Comparison of ENCODE assay signal across 25 mouse cellular contexts in genomic region chr8:77623677-77624209, GRCm38 (mm10). TPM values are rescaled to one million over a fixed set of nuclear protein-coding genes. Genes with fewer than 3 reads are reported as not detected.
A peak's percentile ranks its signal among the peaks of the same experiment; 100 is the strongest.
DNase-seq lines count a peak whose midpoint lies in the region; ATAC-seq and TF ChIP-seq lines count a peak whose summit lies in the region.
"Had no signal": no experiment of that assay in that cellular context is flagged by ENCODE, and none has a peak within 500 bp of the region (broad histone marks: within the 10 kb centered on the region; RNA-seq: fewer than 3 reads in every experiment).

No protein-coding gene starts in this region.

- no peaks in the 10 kb centered on the region for H3K4me1 ChIP-seq in hindbrain, embryonic 11.5 days (replicated peaks; ENCODE audit: control insufficient read depth, insufficient read depth, low read length)
- H3K4me1 ChIP-seq in hindbrain, embryonic 13.5 days (replicated peaks) = no peaks in the 10 kb centered on the region
- no peaks in the 10 kb centered on the region for H3K4me1 ChIP-seq in testis, adult 2 months (ENCODE audit: control insufficient read depth, insufficient read depth, low read length)
- H3K4me1 ChIP-seq: limb, embryonic 13.5 days; liver, embryonic 12.5 days had no signal

- H3K4me2 ChIP-seq in hindbrain, embryonic 11.5 days (replicated peaks; ENCODE audit: low read depth, low read length) = no peak overlapping the region
- no peak overlapping the region for H3K4me2 ChIP-seq in hindbrain, embryonic 13.5 days
- H3K4me2 ChIP-seq: limb, embryonic 13.5 days; liver, embryonic 12.5 days had no signal

- no peak overlapping the region for H3K9ac ChIP-seq in hindbrain, embryonic 11.5 days (ENCODE audit: low read depth, low read length)
- no peak overlapping the region for H3K9ac ChIP-seq in hindbrain, embryonic 13.5 days
- H3K9ac ChIP-seq: limb, embryonic 13.5 days; liver, embryonic 12.5 days had no signal

- no peak overlapping the region for H3K4me3 ChIP-seq in hindbrain, embryonic 11.5 days (ENCODE audit: low read depth, low read length)
- no peak overlapping the region for H3K4me3 ChIP-seq in hindbrain, embryonic 13.5 days
- peak overlapping the region; percentile 83 for H3K4me3 ChIP-seq in testis, adult 2 months (ENCODE audit: control insufficient read depth, low read depth, low read length)
- H3K4me3 ChIP-seq: embryonic facial prominence, embryonic 10.5 days; forebrain, embryonic 10.5 days; heart, adult 2 months; limb, embryonic 13.5 days; liver, embryonic 12.5 days had no signal

- no peak for TF ChIP-seq CTCF in testis, adult 2 months (IDR thresholded peaks at IDR 0.05; ENCODE audit: control insufficient read depth, insufficient read depth, insufficient replicate concordance, low read depth, low read length)
- no peak for TF ChIP-seq CTCF in brain, embryonic 14.5 days (IDR thresholded peaks at IDR 0.05; ENCODE audit: borderline replicate concordance, extremely low read depth, insufficient read depth, insufficient read length)

- 76% methylated on average over 7 of the region's 7 CpGs for WGBS in hindbrain, embryonic 11.5 days
- 57% methylated on average over 7 of the region's 7 CpGs for WGBS in hindbrain, embryonic 13.5 days

- no peaks in the 10 kb centered on the region for H3K9me3 ChIP-seq in hindbrain, embryonic 11.5 days (ENCODE audit: control insufficient read depth, low read length)
- H3K9me3 ChIP-seq in hindbrain, embryonic 13.5 days = no peaks in the 10 kb centered on the region
- H3K9me3 ChIP-seq: embryonic facial prominence, embryonic 10.5 days; forebrain, embryonic 10.5 days; limb, embryonic 13.5 days; liver, embryonic 12.5 days had no signal

- no peaks in the 10 kb centered on the region for H3K27me3 ChIP-seq in hindbrain, embryonic 11.5 days (ENCODE audit: control insufficient read depth, insufficient read depth, low read length)
- H3K27me3 ChIP-seq in hindbrain, embryonic 13.5 days = no peaks in the 10 kb centered on the region
- H3K27me3 ChIP-seq in testis, adult 2 months (ENCODE audit: control insufficient read depth, insufficient read depth, low read length) = no peaks in the 10 kb centered on the region
- H3K27me3 ChIP-seq: limb, embryonic 13.5 days had no signal

- TF ChIP-seq POLR2A in testis, adult 2 months (IDR thresholded peaks at IDR 0.05; ENCODE audit: control insufficient read depth, low read depth, low read length) = no peak
- TF ChIP-seq POLR2A in brain, embryonic 14.5 days (IDR thresholded peaks at IDR 0.05; ENCODE audit: borderline replicate concordance, extremely low read depth, insufficient read depth, insufficient read length, poor library complexity, severe bottlenecking) = no peak

- DNase-seq in hindbrain, embryonic 11.5 days (ENCODE audit: low spot score) = no peak
- no peak for DNase-seq in testis, postnatal 14 days (ENCODE audit: low spot score)
- peak; percentile 17 for DNase-seq in brain, embryonic 14.5 days (ENCODE audit: low read depth)
- no peak for DNase-seq in gastrocnemius, postnatal 10 days
- DNase-seq in cerebellum, postnatal 25 days = no peak
- DNase-seq: cerebellum, adult 2 months; cerebellum, postnatal 36 days; gastrocnemius, postnatal 14 days; heart, adult 2 months; heart, postnatal 36 days; kidney, adult 11 months; kidney, postnatal 4 days; lung, adult 18-20 months; lung, postnatal 10 days; thymus, postnatal 4 days had no signal

- no peaks in the 10 kb centered on the region for H3K36me3 ChIP-seq in hindbrain, embryonic 11.5 days (ENCODE audit: control insufficient read depth, insufficient read depth, low read length)
- no peaks in the 10 kb centered on the region for H3K36me3 ChIP-seq in hindbrain, embryonic 13.5 days
- H3K36me3 ChIP-seq in testis, adult 2 months (ENCODE audit: control insufficient read depth, insufficient read depth, low read length) = no peaks in the 10 kb centered on the region
- H3K36me3 ChIP-seq: embryonic facial prominence, embryonic 10.5 days; forebrain, embryonic 10.5 days; limb, embryonic 13.5 days; liver, embryonic 12.5 days had no signal

- peak; percentile 78 for ATAC-seq in hindbrain, embryonic 11.5 days (ENCODE audit: low FRiP score)
- no peak for ATAC-seq in hindbrain, embryonic 13.5 days (ENCODE audit: low FRiP score)
- peak; percentile 44; the same call in 1 of the 2 replicates for ATAC-seq in megakaryocyte-erythroid progenitor cell, adult 5-6 weeks (replicated peaks; ENCODE audit: low FRiP score, low TSS enrichment, poor library complexity, severe bottlenecking)
- ATAC-seq: forebrain, embryonic 16.5 days; hindbrain, postnatal 0 days; liver, embryonic 12.5 days; midbrain, embryonic 16.5 days had no signal

- H3K27ac ChIP-seq in hindbrain, embryonic 11.5 days (ENCODE audit: low read depth, low read length) = no peak overlapping the region
- H3K27ac ChIP-seq in hindbrain, embryonic 13.5 days = no peak overlapping the region
- peak overlapping the region; percentile 75 for H3K27ac ChIP-seq in testis, adult 2 months (ENCODE audit: control insufficient read depth, insufficient read depth, low read depth, low read length)
- H3K27ac ChIP-seq: embryonic facial prominence, embryonic 10.5 days; forebrain, embryonic 10.5 days; heart, adult 2 months; hindbrain, postnatal 0 days; limb, embryonic 13.5 days; liver, embryonic 12.5 days had no signal

RNA-seq across cellular contexts. Expression of gene Tmem184c, which starts 13.2 kb away (rescaled TPM):
- polyA plus RNA-seq in hindbrain, embryonic 11.5 days (2014; fragmentation: Nextera tagmentation; extraction: Ambion mirVana) = 61.0 and 62.9 TPM in 2 replicates
- 65.3 and 65.7 TPM in 2 replicates for polyA plus RNA-seq in hindbrain, embryonic 13.5 days (2015; fragmentation: Nextera tagmentation; extraction: Ambion mirVana)
- 24.0 and 32.8 TPM in 2 replicates for polyA plus RNA-seq in testis, adult 2 months (2012; rRNA removed)
- polyA plus RNA-seq in brain, embryonic 14.5 days (2012; rRNA removed) = 44.5 and 46.6 TPM in 2 replicates
- 15.5 and 16.5 TPM in 2 replicates for total RNA-seq in megakaryocyte-erythroid progenitor cell, adult 5-6 weeks (2014; fragmentation: Nextera tagmentation)
- total RNA-seq in megakaryocyte-erythroid progenitor cell, adult 5-6 weeks (2017) = 21.9 and 24.0 TPM in 2 replicates
- 10 to 100 TPM; 12.7 to 13.7 TPM for total RNA-seq in gastrocnemius, postnatal 10 days (2021)
